Mouse (Mus musculus) liver, postnatal 0 days (tissue): ENCODE results near the gene Bok. TPM values are rescaled to one million over a fixed set of nuclear protein-coding genes. Genes with fewer than 3 reads are reported as not detected.

Experiments
- ATAC-seq: fragments of 200-750 bp; cut with Nextera tagmentation; 2 replicates; pipeline ENCODE4 v1.8.0; 2017; ENCODE audit warnings: mild to moderate bottlenecking, moderate library complexity
- DNase-seq: peaks from one replicate; pipeline ENCODE4 v3.0.0-alpha.2; 2016
- H3K27ac ChIP-seq: fragments of 300-500 bp; sonication (generic); 2 replicates; pipeline ENCODE4 v1.5.1; 2014; ENCODE audit warnings: antibody characterized with exemption, moderate library complexity, mild to moderate bottlenecking, low read depth
- H3K27me3 ChIP-seq: fragments of 300-500 bp; sonication (generic); 2 replicates; pipeline ENCODE4 v1.6.1; 2014; ENCODE audit warnings: low read length, control low read depth, mixed read lengths; ENCODE audit not compliant: insufficient read depth
- H3K36me3 ChIP-seq: fragments of 300-500 bp; sonication (generic); replicated peaks from 2 replicates; pipeline ENCODE4 v1.6.1; 2014; ENCODE audit warnings: mild to moderate bottlenecking, control low read depth, low read length, moderate library complexity, mixed read lengths; ENCODE audit not compliant: insufficient read depth
- H3K4me1 ChIP-seq: fragments of 300-500 bp; sonication (generic); 2 replicates; pipeline ENCODE4 v1.6.1; 2014; ENCODE audit warnings: antibody characterized with exemption, mild to moderate bottlenecking, control low read depth; ENCODE audit not compliant: insufficient read depth
- H3K4me2 ChIP-seq: fragments of 300-500 bp; sonication (generic); 2 replicates; pipeline ENCODE4 v1.6.1; 2014; ENCODE audit warnings: low read depth, mild to moderate bottlenecking, low read length, moderate library complexity, mixed read lengths
- H3K4me3 ChIP-seq: fragments of 300-500 bp; sonication (generic); 2 replicates; pipeline ENCODE4 v1.5.1; 2014; ENCODE audit warnings: low read depth, low read length
- H3K9ac ChIP-seq: fragments of 300-500 bp; sonication (generic); replicated peaks from 2 replicates; pipeline ENCODE4 v1.6.1; 2014; ENCODE audit warnings: mild to moderate bottlenecking, moderate library complexity
- H3K9me3 ChIP-seq: fragments of 300-500 bp; sonication (generic); 2 replicates; pipeline ENCODE4 v1.6.1; 2016; ENCODE audit warnings: mild to moderate bottlenecking, control low read depth, low read length, mixed read lengths
- CTCF ChIP-seq: sonication (generic); IDR thresholded peaks from 2 replicates; pipeline ENCODE4 v1.5.1; 2016; ENCODE audit warnings: antibody characterized with exemption, low read depth
- EP300 ChIP-seq: IDR thresholded peaks from 2 replicates; pipeline ENCODE4 v1.6.1; 2016; ENCODE audit warnings: antibody characterized with exemption, low read depth, mild to moderate bottlenecking
- WGBS: fragments of 180-500 bp; shearing (Covaris S2); extraction: QIAGEN DNeasy Blood & Tissue Kit; methylation state at CpG from one replicate; pipeline ENCODE4 v1.1.7; 2014; ENCODE audit not compliant: insufficient replicate concordance; 5-methylcytosine and 5-hydroxymethylcytosine counted together
- polyA plus RNA-seq: library from polyadenylated mRNA; unstranded; fragments of >200 nt; fragmentation: Nextera tagmentation; extraction: Ambion mirVana; gene quantifications from 2 replicates; pipeline ENCODE4 v1.2.1, GENCODE M21; 2015

The Bok gene
- polyA plus RNA-seq, 1 experiment from 2014 or later, result 7.2 TPM

GRCm38 (mm10) chr1:93669941-93670340, 15.5 kb upstream of the Bok start:
- no peaks in the 10 kb centered on the region for H3K27me3 ChIP-seq
- TF ChIP-seq EP300 (no peak), CTCF (no peak)
- no peaks in the 10 kb centered on the region for H3K36me3 ChIP-seq
- no peak overlapping the region for H3K27ac ChIP-seq
- ATAC-seq (no peak), DNase-seq (no peak)
- no peak overlapping the region for H3K9ac ChIP-seq
- no peak overlapping the region for H3K4me2 ChIP-seq
- no peaks in the 10 kb centered on the region for H3K9me3 ChIP-seq
- no peak overlapping the region for H3K4me3 ChIP-seq
- H3K4me1 ChIP-seq, result peaks cover 10% of the 10 kb centered on the region

- Histone ChIP-seq H3K27ac (no peak overlapping the region), H3K9me3 (no peaks in the 10 kb centered on the region), H3K4me2 (no peak overlapping the region), H3K27me3 (no peaks in the 10 kb centered on the region), H3K36me3 (no peaks in the 10 kb centered on the region), H3K9ac (no peak overlapping the region), H3K4me3 (no peak overlapping the region), H3K4me1 (peaks cover 7% of the 10 kb centered on the region)
- DNase-seq (no peak), ATAC-seq (no peak)
- 82% methylated on average over 5 of the region's 5 CpGs for WGBS
- TF ChIP-seq CTCF (no peak), EP300 (no peak)
These were observed 12.8 kb upstream of the Bok start for GRCm38 (mm10) chr1:93672682-93673081.

- H3K9me3 ChIP-seq, result no peaks in the 10 kb centered on the region
- no peak for ATAC-seq
- H3K27ac ChIP-seq, result no peak overlapping the region
- H3K9ac ChIP-seq, result no peak overlapping the region
- H3K36me3 ChIP-seq, result no peaks in the 10 kb centered on the region
- no peak overlapping the region for H3K4me2 ChIP-seq
- DNase-seq, result no peak
- TF ChIP-seq EP300 (no peak), CTCF (no peak)
- 0 out of 2 replicates have a peak, but pooled peaks cover 3% of the 10 kb centered on the region for H3K27me3 ChIP-seq
- H3K4me3 ChIP-seq, result no peak overlapping the region
- H3K4me1 ChIP-seq, result no peaks in the 10 kb centered on the region
- WGBS, result 47% methylated on average over 2 of the region's 2 CpGs
These were observed 7.1 kb upstream of the Bok start for GRCm38 (mm10) chr1:93678386-93678785.

GRCm38 (mm10) chr1:93679889-93680568, 5.4 kb upstream of the Bok start:
- H3K36me3 ChIP-seq, result no peaks in the 10 kb centered on the region
- DNase-seq, result no peak
- TF ChIP-seq CTCF, result no peak
- TF ChIP-seq EP300, result no peak
- H3K4me3 ChIP-seq, result no peak overlapping the region
- no peak overlapping the region for H3K4me2 ChIP-seq
- no peak overlapping the region for H3K27ac ChIP-seq
- no peaks in the 10 kb centered on the region for H3K9me3 ChIP-seq
- H3K27me3 ChIP-seq, result peaks cover 16% of the 10 kb centered on the region
- 25% methylated on average over 7 of the region's 7 CpGs for WGBS
- peak; percentile 47; the same call in 1 of the 2 replicates for ATAC-seq
- no peak overlapping the region for H3K9ac ChIP-seq
- H3K4me1 ChIP-seq, result no peaks in the 10 kb centered on the region

- H3K4me2 ChIP-seq, result peak overlapping the region; percentile 81
- peaks cover 15% of the 10 kb centered on the region; the same call in 1 of the 2 replicates for H3K4me1 ChIP-seq
- H3K9me3 ChIP-seq, result no peaks in the 10 kb centered on the region
- H3K36me3 ChIP-seq, result no peaks in the 10 kb centered on the region
- DNase-seq, result peak; percentile 56
- TF ChIP-seq EP300 (no peak), CTCF (peak; percentile 48)
- peak overlapping the region; percentile 54 for H3K4me3 ChIP-seq
- H3K27me3 ChIP-seq, result peaks cover 33% of the 10 kb centered on the region
- WGBS, result 9% methylated on average over 51 of the region's 51 CpGs
- peak overlapping the region; percentile 16 for H3K9ac ChIP-seq
- ATAC-seq, result peak; percentile 72
- H3K27ac ChIP-seq, result peak overlapping the region; percentile 29; the same call in 1 of the 2 replicates
These were observed 943 bp downstream of the Bok start for GRCm38 (mm10) chr1:93686245-93686960.

GRCm38 (mm10) chr1:93686961-93687320, 1.5 kb downstream of the Bok start:
- no peak for ATAC-seq
- Histone ChIP-seq H3K4me3 (0 out of 2 replicates have a peak overlapping the region, but pooled peaks have one; percentile 54), H3K4me2 (peak overlapping the region; percentile 81; the same call in 1 of the 2 replicates), H3K9me3 (no peaks in the 10 kb centered on the region), H3K9ac (no peak overlapping the region), H3K27ac (peak overlapping the region; percentile 4; the same call in 1 of the 2 replicates), H3K27me3 (peaks cover 33% of the 10 kb centered on the region), H3K4me1 (peaks cover 15% of the 10 kb centered on the region; the same call in 1 of the 2 replicates), H3K36me3 (no peaks in the 10 kb centered on the region)
- 51% methylated on average over 3 of the region's 3 CpGs for WGBS
- TF ChIP-seq EP300 (no peak), CTCF (no peak)
- no peak for DNase-seq
